Mouse (Mus musculus) heart, adult 2 months (tissue): ENCODE results near the gene Coa4.

ENCODE experiments used
- EP300 ChIP-seq: fragments of 200-500 bp; IDR thresholded peaks from 2 replicates; pipeline ENCODE4 v1.6.1; 2011; ENCODE audit warnings: low read depth, low read length, control low read depth; ENCODE audit not compliant: insufficient read depth
- POLR2A ChIP-seq: fragments of 200-500 bp; IDR thresholded peaks from 2 replicates; pipeline ENCODE4 v1.6.1; 2011; ENCODE audit warnings: mild to moderate bottlenecking, low read depth, low read length, control low read depth; ENCODE audit not compliant: insufficient read depth

GRCm38 (mm10) chr7:100487301-100487700 is 49.6 kb upstream of the Coa4 start:
- TF ChIP-seq EP300 (no peak), POLR2A (no peak)
